Mouse (Mus musculus): ENCODE data around the gene Tyw5. TPM values are rescaled to one million over a fixed set of nuclear protein-coding genes. Genes with fewer than 3 reads are reported as not detected.

The Tyw5 gene
- polyA plus RNA-seq, 1 experiment from 2014 or later, result 20.9 TPM

GRCm38 (mm10) chr1:57392417-57392816 lies 14.5 kb downstream of the Tyw5 start:
- H3K4me1 ChIP-seq (replicated peaks; ENCODE audit: control insufficient read depth, insufficient read depth, low read length), result no peaks in the 10 kb centered on the region
- H3K36me3 ChIP-seq (replicated peaks; ENCODE audit: control insufficient read depth, insufficient read depth), result peaks cover 61% of the 10 kb centered on the region
- H3K9me3 ChIP-seq (ENCODE audit: control insufficient read depth, low read length), result no peaks in the 10 kb centered on the region
- H3K9ac ChIP-seq, result no peak overlapping the region
- ATAC-seq (ENCODE audit: low FRiP score) (no peak), DNase-seq (ENCODE audit: low spot score) (no peak)
- 89% methylated on average over 4 of the region's 4 CpGs for WGBS
- no peaks in the 10 kb centered on the region for H3K27me3 ChIP-seq (ENCODE audit: control insufficient read depth, insufficient read depth, low read length)
- no peak overlapping the region for H3K27ac ChIP-seq
- no peak overlapping the region for H3K4me2 ChIP-seq (replicated peaks)
- no peak overlapping the region for H3K4me3 ChIP-seq (replicated peaks; ENCODE audit: low read length)

- DNase-seq (ENCODE audit: low spot score), result no peak
- no peak for ATAC-seq (ENCODE audit: low FRiP score)
- Histone ChIP-seq H3K27me3 (ENCODE audit: control insufficient read depth, insufficient read depth, low read length) (no peaks in the 10 kb centered on the region), H3K9me3 (ENCODE audit: control insufficient read depth, low read length) (no peaks in the 10 kb centered on the region), H3K4me2 (replicated peaks) (no peak overlapping the region), H3K27ac (no peak overlapping the region), H3K36me3 (replicated peaks; ENCODE audit: control insufficient read depth, insufficient read depth) (peaks cover 49% of the 10 kb centered on the region), H3K4me1 (replicated peaks; ENCODE audit: control insufficient read depth, insufficient read depth, low read length) (no peaks in the 10 kb centered on the region), H3K4me3 (replicated peaks; ENCODE audit: low read length) (no peak overlapping the region), H3K9ac (no peak overlapping the region)
- WGBS, result 90% methylated on average over 4 of the region's 4 CpGs
Measured at GRCm38 (mm10) chr1:57390993-57391790, 15.7 kb downstream of the Tyw5 start.

- peaks cover 41% of the 10 kb centered on the region for H3K36me3 ChIP-seq (replicated peaks; ENCODE audit: control insufficient read depth, insufficient read depth)
- no peak overlapping the region; the same call in 1 of the 2 replicates for H3K27ac ChIP-seq
- H3K27me3 ChIP-seq (ENCODE audit: control insufficient read depth, insufficient read depth, low read length), result no peaks in the 10 kb centered on the region
- H3K9me3 ChIP-seq (ENCODE audit: control insufficient read depth, low read length), result no peaks in the 10 kb centered on the region
- ATAC-seq (ENCODE audit: low FRiP score) (no peak), DNase-seq (ENCODE audit: low spot score) (no peak)
- no peak overlapping the region for H3K4me2 ChIP-seq (replicated peaks)
- no peak overlapping the region for H3K9ac ChIP-seq
- WGBS, result 81% methylated on average over 8 of the region's 8 CpGs
- H3K4me1 ChIP-seq (replicated peaks; ENCODE audit: control insufficient read depth, insufficient read depth, low read length), result no peaks in the 10 kb centered on the region
- no peak overlapping the region for H3K4me3 ChIP-seq (replicated peaks; ENCODE audit: low read length)
Measured at GRCm38 (mm10) chr1:57388402-57389155, 18.3 kb downstream of the Tyw5 start.

GRCm38 (mm10) chr1:57387876-57388275 lies 19.0 kb downstream of the Tyw5 start:
- H3K27ac ChIP-seq, result peak overlapping the region; percentile 54
- H3K4me3 ChIP-seq (replicated peaks; ENCODE audit: low read length), result no peak overlapping the region
- WGBS, result 41% methylated on average over 2 of the region's 2 CpGs
- peak; percentile 92 for ATAC-seq (ENCODE audit: low FRiP score)
- peak; percentile 72 for DNase-seq (ENCODE audit: low spot score)
- H3K9ac ChIP-seq, result no peak overlapping the region
- H3K4me2 ChIP-seq (replicated peaks), result no peak overlapping the region
- H3K9me3 ChIP-seq (ENCODE audit: control insufficient read depth, low read length), result no peaks in the 10 kb centered on the region
- no peaks in the 10 kb centered on the region for H3K4me1 ChIP-seq (replicated peaks; ENCODE audit: control insufficient read depth, insufficient read depth, low read length)
- H3K36me3 ChIP-seq (replicated peaks; ENCODE audit: control insufficient read depth, insufficient read depth), result peaks cover 40% of the 10 kb centered on the region
- H3K27me3 ChIP-seq (ENCODE audit: control insufficient read depth, insufficient read depth, low read length), result no peaks in the 10 kb centered on the region

- no peaks in the 10 kb centered on the region for H3K9me3 ChIP-seq (ENCODE audit: control insufficient read depth, low read length)
- no peaks in the 10 kb centered on the region for H3K27me3 ChIP-seq (ENCODE audit: control insufficient read depth, insufficient read depth, low read length)
- H3K4me2 ChIP-seq (replicated peaks), result no peak overlapping the region
- H3K36me3 ChIP-seq (replicated peaks; ENCODE audit: control insufficient read depth, insufficient read depth), result peaks cover 29% of the 10 kb centered on the region; the same call in 1 of the 2 replicates
- H3K4me1 ChIP-seq (replicated peaks; ENCODE audit: control insufficient read depth, insufficient read depth, low read length), result no peaks in the 10 kb centered on the region
- DNase-seq (ENCODE audit: low spot score) (no peak), ATAC-seq (ENCODE audit: low FRiP score) (no peak)
- H3K9ac ChIP-seq, result no peak overlapping the region
- no peak overlapping the region for H3K27ac ChIP-seq
- H3K4me3 ChIP-seq (replicated peaks; ENCODE audit: low read length), result no peak overlapping the region
Measured at GRCm38 (mm10) chr1:57386519-57386918, 20.4 kb downstream of the Tyw5 start.

GRCm38 (mm10) chr1:57377376-57378341 lies 29.2 kb downstream of the Tyw5 start, which contains the start of gene 1700066M21Rik:
TSS of gene 1700066M21Rik (plus strand) at chr1:57377620.
- under 1% methylated on average over 78 of the region's 81 CpGs for WGBS
- H3K36me3 ChIP-seq (replicated peaks; ENCODE audit: control insufficient read depth, insufficient read depth), result no peaks in the 10 kb centered on the region
- H3K9me3 ChIP-seq (ENCODE audit: control insufficient read depth, low read length), result no peaks in the 10 kb centered on the region
- no peaks in the 10 kb centered on the region for H3K27me3 ChIP-seq (ENCODE audit: control insufficient read depth, insufficient read depth, low read length)
- H3K4me2 ChIP-seq (replicated peaks), result peak within 1 kb of the TSS; percentile 89
- DNase-seq (ENCODE audit: low spot score) (peak; percentile 92), ATAC-seq (ENCODE audit: low FRiP score) (peak; percentile 97)
- H3K4me1 ChIP-seq (replicated peaks; ENCODE audit: control insufficient read depth, insufficient read depth, low read length), result peaks cover 10% of the 10 kb centered on the region
- peak within 1 kb of the TSS; percentile 79 for H3K4me3 ChIP-seq (replicated peaks; ENCODE audit: low read length)
- H3K9ac ChIP-seq, result peak within 1 kb of the TSS; percentile 87
- peak within 1 kb of the TSS; percentile 88 for H3K27ac ChIP-seq

GRCm38 (mm10) chr1:57376806-57377205 lies 30.1 kb downstream of the Tyw5 start:
- Histone ChIP-seq H3K4me1 (replicated peaks; ENCODE audit: control insufficient read depth, insufficient read depth, low read length) (peaks cover 10% of the 10 kb centered on the region), H3K27ac (no peak overlapping the region), H3K4me2 (replicated peaks) (peak overlapping the region; percentile 89), H3K9me3 (ENCODE audit: control insufficient read depth, low read length) (no peaks in the 10 kb centered on the region), H3K27me3 (ENCODE audit: control insufficient read depth, insufficient read depth, low read length) (no peaks in the 10 kb centered on the region), H3K9ac (no peak overlapping the region), H3K4me3 (replicated peaks; ENCODE audit: low read length) (peak overlapping the region; percentile 79), H3K36me3 (replicated peaks; ENCODE audit: control insufficient read depth, insufficient read depth) (no peaks in the 10 kb centered on the region)
- ATAC-seq (ENCODE audit: low FRiP score) (no peak), DNase-seq (ENCODE audit: low spot score) (no peak)
- 67% methylated on average over 6 of the region's 6 CpGs for WGBS

GRCm38 (mm10) chr1:57375276-57375675 lies 31.6 kb downstream of the Tyw5 start:
- no peak overlapping the region for H3K4me3 ChIP-seq (replicated peaks; ENCODE audit: low read length)
- H3K4me1 ChIP-seq (replicated peaks; ENCODE audit: control insufficient read depth, insufficient read depth, low read length), result peaks cover 10% of the 10 kb centered on the region
- no peak overlapping the region for H3K9ac ChIP-seq
- H3K36me3 ChIP-seq (replicated peaks; ENCODE audit: control insufficient read depth, insufficient read depth), result no peaks in the 10 kb centered on the region
- no peaks in the 10 kb centered on the region for H3K9me3 ChIP-seq (ENCODE audit: control insufficient read depth, low read length)
- no peak overlapping the region for H3K27ac ChIP-seq
- no peak overlapping the region for H3K4me2 ChIP-seq (replicated peaks)
- ATAC-seq (ENCODE audit: low FRiP score) (no peak), DNase-seq (ENCODE audit: low spot score) (no peak)
- 93% methylated on average over 2 of the region's 2 CpGs for WGBS
- no peaks in the 10 kb centered on the region for H3K27me3 ChIP-seq (ENCODE audit: control insufficient read depth, insufficient read depth, low read length)
